Mouse (Mus musculus) megakaryocyte, embryonic 14.5 days (primary cell): ENCODE measurements around the gene Fxr2. TPM values are rescaled to one million over a fixed set of nuclear protein-coding genes. Genes with fewer than 3 reads are reported as not detected.

Experiments used
- H3K27me3 ChIP-seq: replicated peaks from 2 replicates; pipeline ENCODE3; 2012; ENCODE audit warnings: inconsistent platforms
- H3K36me3 ChIP-seq: replicated peaks from 2 replicates; pipeline ENCODE3; 2012; ENCODE audit warnings: low read length, inconsistent platforms, mixed read lengths
- H3K4me1 ChIP-seq: 2 replicates; pipeline ENCODE4 v1.6.1; 2012; ENCODE audit warnings: inconsistent platforms
- H3K4me3 ChIP-seq: replicated peaks from 2 replicates; pipeline ENCODE3; 2012; ENCODE audit warnings: moderate library complexity, mild to moderate bottlenecking, inconsistent platforms
- H3K9me3 ChIP-seq: 2 replicates; pipeline ENCODE4 v1.6.1; 2012; ENCODE audit warnings: inconsistent platforms
- FLI1 ChIP-seq: IDR thresholded peaks from 2 replicates; pipeline ENCODE4 v1.6.1; 2012; ENCODE audit warnings: low read length, inconsistent platforms, mixed read lengths
- GATA1 ChIP-seq: IDR thresholded peaks from 3 replicates; pipeline ENCODE4 v1.6.1; 2012; ENCODE audit warnings: mixed read lengths, low read length, inconsistent platforms, borderline replicate concordance
- polyA plus RNA-seq: library from polyadenylated mRNA; stranded (reverse); fragments of >175 nt; gene quantifications from 2 replicates; pipeline ENCODE4 v1.2.3, GENCODE M21; 2012; ENCODE audit warnings: low replicate concordance; ENCODE audit not compliant: insufficient read depth

Gene Fxr2
- polyA plus RNA-seq, 1 experiment, result 65.7 TPM

DNA sequence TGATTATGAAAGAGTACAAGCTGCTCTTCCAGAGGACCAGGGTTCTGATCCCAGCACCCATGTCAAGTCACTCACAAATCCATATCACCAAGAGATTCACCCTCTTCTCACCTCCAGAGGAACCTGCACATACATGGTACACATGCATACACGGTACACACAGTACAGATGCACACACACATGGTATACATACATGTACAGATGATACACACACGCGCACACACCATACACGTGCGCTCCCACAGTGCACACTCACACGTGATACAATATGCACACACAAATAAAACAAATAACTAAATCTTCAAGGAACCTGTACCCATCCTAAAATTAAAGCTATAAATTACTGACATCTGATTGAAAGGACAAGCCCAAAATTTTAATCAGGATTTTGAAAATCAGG is 37.9 kb upstream of the Fxr2 start:
- Histone ChIP-seq H3K4me1 (peaks cover 17% of the 10 kb centered on the region), H3K4me3 (no peak overlapping the region), H3K27me3 (no peaks in the 10 kb centered on the region), H3K36me3 (peaks cover 40% of the 10 kb centered on the region), H3K9me3 (no peaks in the 10 kb centered on the region)
- TF ChIP-seq GATA1 (no peak), FLI1 (no peak)

DNA sequence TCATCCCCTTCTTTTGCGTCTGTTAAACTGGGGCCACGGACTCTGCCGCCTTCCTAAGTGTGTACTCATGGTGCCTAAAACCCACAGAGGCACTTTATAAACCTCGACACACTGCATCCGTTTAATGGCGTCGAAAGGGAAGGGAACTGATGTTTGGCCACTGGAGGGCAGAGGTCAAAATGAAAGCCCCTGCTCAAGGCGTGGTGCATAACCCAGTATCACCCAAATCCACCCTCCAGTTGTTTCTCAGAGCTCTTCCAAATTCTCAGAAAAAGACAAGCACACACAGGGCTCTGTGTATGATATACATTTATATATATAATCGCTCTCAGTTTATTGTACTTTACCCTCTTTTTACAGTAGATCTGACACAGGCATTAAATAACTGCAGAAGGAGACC is 33.4 kb upstream of the Fxr2 start:
- H3K36me3 ChIP-seq, result peaks cover 2% of the 10 kb centered on the region
- no peaks in the 10 kb centered on the region for H3K9me3 ChIP-seq
- peak overlapping the region; percentile 33 for H3K4me3 ChIP-seq
- peaks cover 22% of the 10 kb centered on the region for H3K27me3 ChIP-seq
- peaks cover 54% of the 10 kb centered on the region for H3K4me1 ChIP-seq
- TF ChIP-seq FLI1, result no peak
- no peak for TF ChIP-seq GATA1

DNA sequence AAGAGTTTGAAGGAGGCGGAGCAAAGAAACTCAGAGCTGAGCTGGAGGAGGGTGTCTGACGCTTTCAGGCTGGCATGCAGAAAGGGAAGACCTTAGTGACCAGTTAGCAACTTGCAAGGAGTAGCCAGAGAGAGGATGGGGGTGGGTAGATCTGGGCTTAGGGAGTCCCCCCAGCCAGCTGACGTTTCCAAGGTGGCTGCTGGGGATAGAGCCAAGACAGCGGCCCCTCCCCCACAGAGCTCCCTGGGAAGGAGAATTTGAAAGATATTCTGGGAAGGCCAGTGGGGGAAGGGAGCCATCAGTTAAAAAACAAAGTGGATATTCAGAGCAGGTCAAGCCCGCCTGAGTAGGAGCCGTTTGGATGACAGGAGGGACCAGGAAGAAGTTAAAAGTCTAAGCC is 32.7 kb upstream of the Fxr2 start:
- no peaks in the 10 kb centered on the region for H3K9me3 ChIP-seq
- TF ChIP-seq FLI1, result no peak
- no peak for TF ChIP-seq GATA1
- H3K4me1 ChIP-seq, result peaks cover 60% of the 10 kb centered on the region
- peaks cover 29% of the 10 kb centered on the region for H3K27me3 ChIP-seq
- H3K36me3 ChIP-seq, result no peaks in the 10 kb centered on the region
- peak overlapping the region; percentile 2 for H3K4me3 ChIP-seq

DNA sequence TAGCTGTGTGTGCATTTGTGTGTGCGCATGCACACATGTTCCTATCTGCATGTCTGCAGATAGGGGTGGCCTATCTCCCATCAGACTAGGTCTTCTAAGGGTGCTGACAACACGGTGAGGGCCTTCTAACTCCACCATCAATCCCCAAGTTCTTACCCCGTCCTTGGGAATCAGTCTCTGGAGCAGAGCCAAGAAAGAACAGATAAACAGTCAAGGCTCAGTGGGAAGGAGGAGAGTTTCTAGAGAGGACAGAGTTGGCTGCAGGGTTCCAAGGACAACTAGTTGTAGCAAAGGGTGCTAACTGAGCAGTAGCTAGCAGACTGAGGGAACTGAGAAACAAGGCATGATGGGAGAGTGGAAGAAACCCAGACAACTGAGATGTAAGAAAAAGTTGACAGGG is 31.0 kb upstream of the Fxr2 start:
- H3K27me3 ChIP-seq, result peaks cover 35% of the 10 kb centered on the region
- H3K4me1 ChIP-seq, result peaks cover 72% of the 10 kb centered on the region
- no peak overlapping the region for H3K4me3 ChIP-seq
- H3K36me3 ChIP-seq, result no peaks in the 10 kb centered on the region
- no peak for TF ChIP-seq GATA1
- H3K9me3 ChIP-seq, result no peaks in the 10 kb centered on the region

DNA sequence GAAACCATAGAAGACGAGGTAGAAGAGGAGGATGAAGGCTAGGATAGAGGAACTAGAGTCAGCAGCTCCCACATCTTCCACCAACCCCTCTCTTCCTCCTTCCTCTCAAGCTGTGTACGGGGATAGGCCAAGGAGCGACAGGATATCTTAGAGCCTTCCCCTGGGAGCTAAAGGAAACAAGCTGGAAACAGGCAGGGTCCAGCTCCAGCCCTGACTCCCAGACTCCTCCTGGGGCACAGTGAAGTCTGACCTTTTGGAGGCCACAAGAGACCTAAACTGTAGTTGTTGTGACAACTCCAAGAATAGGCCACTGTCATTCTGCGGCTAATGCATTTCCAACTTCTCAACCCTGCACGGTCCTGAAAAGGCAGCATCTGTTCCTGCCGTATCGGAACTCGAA is 29.3 kb upstream of the Fxr2 start:
- H3K27me3 ChIP-seq, result peaks cover 35% of the 10 kb centered on the region
- H3K4me3 ChIP-seq, result no peak overlapping the region
- no peaks in the 10 kb centered on the region for H3K9me3 ChIP-seq
- H3K4me1 ChIP-seq, result peaks cover 72% of the 10 kb centered on the region
- H3K36me3 ChIP-seq, result no peaks in the 10 kb centered on the region
- TF ChIP-seq FLI1 (no peak), GATA1 (no peak)

DNA sequence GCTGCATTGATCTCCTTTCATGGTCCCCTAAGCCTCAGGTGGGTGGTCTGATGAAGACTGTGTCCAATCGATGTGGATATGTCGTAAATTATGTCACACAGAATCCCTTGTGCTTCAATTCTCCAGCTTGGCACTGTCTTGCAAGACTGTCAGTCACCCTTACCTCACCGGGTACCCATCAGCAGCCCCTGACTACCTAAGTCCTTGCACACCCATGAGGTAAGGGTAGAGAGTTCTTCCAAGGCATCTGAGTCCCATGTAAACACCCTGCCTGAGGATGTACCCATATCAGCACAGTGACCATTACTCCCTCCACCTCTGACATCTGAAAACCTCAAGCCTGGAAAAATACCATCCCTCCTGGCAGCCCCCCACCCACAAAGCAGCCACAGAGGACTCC is 28.4 kb upstream of the Fxr2 start:
- H3K27me3 ChIP-seq, result peaks cover 35% of the 10 kb centered on the region
- peaks cover 71% of the 10 kb centered on the region for H3K4me1 ChIP-seq

DNA sequence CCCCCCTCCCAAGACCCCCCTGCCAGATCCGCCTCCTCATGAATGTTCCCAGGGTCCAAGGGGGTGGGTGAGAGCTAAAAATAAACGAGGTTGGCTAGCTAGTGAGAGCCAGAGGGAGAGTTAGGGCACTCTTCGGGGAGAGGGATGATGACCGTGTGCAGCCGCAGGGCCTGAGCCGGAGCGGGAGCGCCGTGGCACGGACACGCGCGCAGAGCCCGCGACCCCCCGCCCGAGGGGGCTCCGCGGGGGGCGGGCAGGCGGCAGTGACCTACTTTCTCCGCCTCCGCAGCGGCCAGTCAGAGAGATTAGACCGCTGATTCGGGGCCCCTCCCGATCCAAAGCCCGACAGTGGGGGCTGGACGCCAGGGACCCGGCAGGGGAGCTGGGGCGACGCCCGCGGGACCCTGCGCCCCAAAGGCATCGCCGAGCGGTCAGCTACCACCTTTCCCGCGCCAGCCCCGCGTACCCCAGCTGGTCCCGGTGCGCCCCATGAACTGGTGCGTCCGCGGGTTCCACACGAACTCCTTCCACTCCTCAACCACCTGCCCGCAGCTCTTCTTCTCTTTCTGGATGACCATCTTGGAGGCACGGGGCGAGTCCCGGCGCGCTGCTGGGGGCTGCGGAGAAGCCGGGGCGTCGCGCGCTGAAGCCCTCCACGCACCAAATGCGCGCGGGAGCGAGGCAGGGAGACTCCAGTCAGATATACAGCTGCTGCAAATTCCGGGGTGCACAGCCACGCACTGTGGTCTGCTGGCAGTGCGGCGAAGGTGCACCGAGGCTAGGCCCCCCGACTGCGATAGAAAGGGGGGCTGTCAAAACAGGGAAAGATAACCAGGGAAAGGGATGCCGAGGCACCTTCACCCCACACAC is 27.8 kb upstream of the Fxr2 start:
- TF ChIP-seq FLI1, result no peak
- no peak for TF ChIP-seq GATA1
- H3K9me3 ChIP-seq, result no peaks in the 10 kb centered on the region
- no peaks in the 10 kb centered on the region for H3K36me3 ChIP-seq
- H3K27me3 ChIP-seq, result peaks cover 35% of the 10 kb centered on the region
- peak overlapping the region; percentile 93 for H3K4me3 ChIP-seq
- peaks cover 67% of the 10 kb centered on the region for H3K4me1 ChIP-seq

More for the DNA sequence above, 28.4 kb upstream of the Fxr2 start:
- Histone ChIP-seq H3K9me3 (no peaks in the 10 kb centered on the region), H3K36me3 (no peaks in the 10 kb centered on the region), H3K4me3 (no peak overlapping the region)
- TF ChIP-seq GATA1 (no peak), FLI1 (no peak)

DNA sequence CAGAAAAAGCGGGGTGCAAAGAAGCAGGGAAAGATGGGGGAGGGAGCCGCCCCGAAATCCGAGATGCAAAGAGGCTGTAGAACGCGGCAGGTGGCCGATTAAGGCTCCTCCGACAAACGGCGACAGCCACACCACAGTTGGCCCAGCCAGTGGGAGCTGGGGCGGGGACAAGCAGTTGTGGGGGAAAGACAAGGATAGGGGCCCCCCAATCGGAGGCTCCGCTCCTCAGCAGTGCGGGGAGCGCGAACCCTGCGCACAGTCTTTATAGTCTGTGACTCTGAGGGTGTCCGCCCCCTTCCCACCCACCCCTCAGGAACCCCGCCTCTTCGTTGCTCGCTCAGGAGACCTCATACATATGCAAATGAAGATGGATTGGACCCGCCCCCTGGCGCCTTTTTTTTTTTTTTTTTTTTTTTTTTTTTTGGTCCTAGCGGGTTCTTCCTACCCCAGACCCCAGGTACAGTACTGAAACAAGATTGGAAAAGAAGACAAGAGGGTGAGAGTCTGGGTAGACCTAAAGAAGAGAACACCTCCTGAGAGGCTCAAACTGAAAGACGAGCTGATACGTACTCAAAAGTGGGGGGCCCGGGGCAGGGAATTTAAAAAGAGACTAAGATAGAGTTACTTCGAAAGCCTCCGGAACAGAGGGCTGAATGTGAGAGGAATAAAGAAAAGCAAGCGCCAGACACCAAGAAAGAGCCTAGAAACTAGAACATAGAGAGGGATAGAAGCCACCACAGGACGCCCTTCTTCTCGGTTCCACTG is 26.9 kb upstream of the Fxr2 start, which contains the start of gene Atp1b2:
Gene Atp1b2, minus strand, starts transcription at position 217 of the 765 bp plus-strand sequence.
- no peaks in the 10 kb centered on the region for H3K9me3 ChIP-seq
- H3K4me1 ChIP-seq, result peaks cover 63% of the 10 kb centered on the region
- H3K36me3 ChIP-seq, result no peaks in the 10 kb centered on the region
- H3K27me3 ChIP-seq, result peaks cover 36% of the 10 kb centered on the region
- no peak for TF ChIP-seq GATA1
- no peak for TF ChIP-seq FLI1
- H3K4me3 ChIP-seq, result peak within 1 kb of the TSS; percentile 93

DNA sequence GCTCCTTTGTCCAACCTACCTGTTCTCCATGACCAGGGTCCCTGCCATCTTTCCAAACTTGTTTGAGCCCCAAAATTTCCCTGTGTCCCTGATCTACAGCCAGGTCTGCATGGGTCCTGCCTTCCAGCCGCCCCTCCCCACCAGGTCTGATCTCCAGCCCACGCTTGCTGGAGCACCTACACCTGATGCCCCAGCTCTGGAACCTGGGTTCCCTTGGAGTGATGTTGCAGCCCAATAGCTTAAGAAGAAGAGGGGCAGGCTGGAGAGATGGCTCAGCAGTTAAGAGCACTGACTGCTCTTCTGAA is 26.3 kb upstream of the Fxr2 start:
- Histone ChIP-seq H3K4me3 (peak overlapping the region; percentile 93), H3K9me3 (no peaks in the 10 kb centered on the region), H3K27me3 (peaks cover 39% of the 10 kb centered on the region), H3K36me3 (no peaks in the 10 kb centered on the region), H3K4me1 (peaks cover 61% of the 10 kb centered on the region)
- no peak for TF ChIP-seq GATA1
- TF ChIP-seq FLI1, result no peak

DNA sequence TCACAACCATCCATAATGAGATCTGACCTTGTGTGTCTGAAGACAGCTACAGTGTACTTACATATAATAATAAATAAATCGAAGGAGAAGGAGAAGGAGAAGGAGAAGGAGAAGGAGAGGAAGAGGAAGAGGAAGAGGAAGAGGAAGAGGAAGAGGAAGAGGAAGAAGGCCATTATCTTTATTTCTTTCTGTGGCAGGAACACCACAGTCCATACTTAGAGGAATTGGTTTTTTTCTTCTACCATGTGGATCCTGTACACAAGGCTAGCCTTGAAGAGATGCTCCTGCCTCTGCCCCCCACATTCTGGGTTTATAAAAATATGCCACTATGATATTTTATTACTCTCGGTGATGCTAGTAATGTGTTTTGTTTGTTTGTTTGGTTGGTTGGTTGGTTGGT is 26.0 kb upstream of the Fxr2 start:
- Histone ChIP-seq H3K27me3 (peaks cover 38% of the 10 kb centered on the region), H3K4me1 (peaks cover 57% of the 10 kb centered on the region), H3K4me3 (no peak overlapping the region), H3K9me3 (no peaks in the 10 kb centered on the region), H3K36me3 (no peaks in the 10 kb centered on the region)
- TF ChIP-seq FLI1, result no peak
- TF ChIP-seq GATA1, result no peak
